Comparison of ENCODE assay signal across 15 mouse cellular contexts in genomic region chr4:88196500-88196912, GRCm38 (mm10).
DNase-seq lines count a peak whose midpoint lies in the region; ATAC-seq and TF ChIP-seq lines count a peak whose summit lies in the region.
"Had no signal": no experiment of that assay in that cellular context is flagged by ENCODE, and none has a peak within 500 bp of the region (broad histone marks: within the 10 kb centered on the region; RNA-seq: fewer than 3 reads in every experiment).

No protein-coding gene starts in this region.

- TF ChIP-seq CTCF in lung, adult 2 months (IDR thresholded peaks at IDR 0.05; ENCODE audit: insufficient read depth, low read length) = no peak

- H3K9ac ChIP-seq in hindbrain, embryonic 14.5 days = no peak overlapping the region
- H3K9ac ChIP-seq in hindbrain, embryonic 12.5 days = no peak overlapping the region
- H3K9ac ChIP-seq in lung, embryonic 16.5 days (ENCODE audit: low read length) = no peak overlapping the region
- H3K9ac ChIP-seq: limb, embryonic 13.5 days; liver, postnatal 0 days had no signal

- H3K27me3 ChIP-seq in hindbrain, embryonic 14.5 days (ENCODE audit: control insufficient read depth, insufficient read depth, low read length) = no peaks in the 10 kb centered on the region
- H3K27me3 ChIP-seq in hindbrain, embryonic 12.5 days = no peaks in the 10 kb centered on the region
- H3K27me3 ChIP-seq in lung, embryonic 16.5 days (ENCODE audit: control insufficient read depth, insufficient read depth, low read depth, low read length) = no peaks in the 10 kb centered on the region
- H3K27me3 ChIP-seq: limb, embryonic 13.5 days had no signal

- WGBS in hindbrain, embryonic 14.5 days = 71% methylated on average over 4 of the region's 4 CpGs
- 90% methylated on average over 4 of the region's 4 CpGs for WGBS in hindbrain, embryonic 12.5 days
- 44% methylated on average over 4 of the region's 4 CpGs for WGBS in lung, embryonic 16.5 days
- WGBS in lung, adult 2 months = 62% methylated on average over 4 of the region's 4 CpGs

- no peaks in the 10 kb centered on the region for H3K36me3 ChIP-seq in hindbrain, embryonic 14.5 days (replicated peaks; ENCODE audit: control insufficient read depth, insufficient read depth)
- H3K36me3 ChIP-seq in hindbrain, embryonic 12.5 days = no peaks in the 10 kb centered on the region
- H3K36me3 ChIP-seq in lung, embryonic 16.5 days (ENCODE audit: control insufficient read depth, insufficient read depth, low read length) = no peaks in the 10 kb centered on the region
- H3K36me3 ChIP-seq: limb, embryonic 13.5 days had no signal

- 0 out of 2 replicates have a peak overlapping the region, but pooled peaks have one; percentile 63 for H3K27ac ChIP-seq in hindbrain, embryonic 14.5 days
- H3K27ac ChIP-seq in hindbrain, embryonic 12.5 days = no peak overlapping the region
- H3K27ac ChIP-seq in lung, embryonic 16.5 days (ENCODE audit: low read length) = peak overlapping the region; percentile 95
- H3K27ac ChIP-seq: limb, embryonic 13.5 days had no signal

- no peak overlapping the region for H3K4me2 ChIP-seq in hindbrain, embryonic 14.5 days (replicated peaks)
- no peak overlapping the region for H3K4me2 ChIP-seq in hindbrain, embryonic 12.5 days (replicated peaks)
- H3K4me2 ChIP-seq in lung, embryonic 16.5 days (ENCODE audit: low read depth, low read length) = no peak overlapping the region
- H3K4me2 ChIP-seq: limb, embryonic 13.5 days had no signal

- no peaks in the 10 kb centered on the region; the same call in 1 of the 2 replicates for H3K4me1 ChIP-seq in hindbrain, embryonic 14.5 days (replicated peaks; ENCODE audit: control insufficient read depth, insufficient read depth, low read length)
- no peaks in the 10 kb centered on the region for H3K4me1 ChIP-seq in hindbrain, embryonic 12.5 days
- peaks cover 10% of the 10 kb centered on the region for H3K4me1 ChIP-seq in lung, embryonic 16.5 days (replicated peaks; ENCODE audit: control insufficient read depth, insufficient read depth, low read length)
- H3K4me1 ChIP-seq in lung, adult 2 months (ENCODE audit: control insufficient read depth, insufficient read depth, low read length) = peaks cover 13% of the 10 kb centered on the region
- H3K4me1 ChIP-seq: limb, embryonic 13.5 days had no signal

- no peak for ATAC-seq in hindbrain, embryonic 14.5 days (ENCODE audit: low FRiP score)
- ATAC-seq in hindbrain, embryonic 12.5 days (ENCODE audit: low FRiP score) = no peak
- ATAC-seq in lung, embryonic 16.5 days (ENCODE audit: low read depth) = peak; percentile 79
- ATAC-seq: liver, postnatal 0 days had no signal

- no peak overlapping the region for H3K4me3 ChIP-seq in hindbrain, embryonic 14.5 days (replicated peaks; ENCODE audit: low read length)
- H3K4me3 ChIP-seq in hindbrain, embryonic 12.5 days = no peak overlapping the region
- H3K4me3 ChIP-seq in lung, embryonic 16.5 days (ENCODE audit: low read length) = no peak overlapping the region
- no peak overlapping the region for H3K4me3 ChIP-seq in lung, adult 2 months (replicated peaks; ENCODE audit: extremely low read depth, low read depth, low read length)
- H3K4me3 ChIP-seq: limb, embryonic 13.5 days had no signal

- no peaks in the 10 kb centered on the region for H3K9me3 ChIP-seq in hindbrain, embryonic 14.5 days (ENCODE audit: control insufficient read depth, low read length)
- no peaks in the 10 kb centered on the region for H3K9me3 ChIP-seq in hindbrain, embryonic 12.5 days (replicated peaks)
- H3K9me3 ChIP-seq in lung, embryonic 16.5 days (ENCODE audit: control insufficient read depth, low read length) = no peaks in the 10 kb centered on the region
- H3K9me3 ChIP-seq: G1E; limb, embryonic 13.5 days had no signal

- no peak for TF ChIP-seq POLR2A in lung, adult 2 months (IDR thresholded peaks at IDR 0.05; ENCODE audit: borderline replicate concordance, extremely low read depth, low read depth, low read length)

- no peak for DNase-seq in hindbrain, embryonic 14.5 days (ENCODE audit: low spot score)
- no peak for DNase-seq in lung, adult 2 months
- DNase-seq in cerebellum, adult 9-11 months = peak; percentile 60
- peak; percentile 34 for DNase-seq in lung, postnatal 14 days
- DNase-seq in right cerebral cortex, postnatal 36 days (ENCODE audit: low spot score in 2 of 2) = no peak
- no peak for DNase-seq in right cerebral cortex, adult 2 months (ENCODE audit: low spot score in 2 of 2)
- DNase-seq: adrenal gland, postnatal 25 days; heart, adult 18-20 months; kidney, adult 11 months; liver, postnatal 0 days; thymus, postnatal 4 days had no signal

Comparison
In these comparisons a context has a peak if more than half of its experiments do, and no peak if none do; other contexts are left out.
1. DNase-seq: peak in cerebellum, adult 9-11 months (single experiment) and lung, postnatal 14 days (single experiment); none in hindbrain, embryonic 14.5 days (single experiment), lung, adult 2 months (single experiment), right cerebral cortex, postnatal 36 days (0 of 2) and right cerebral cortex, adult 2 months (0 of 2).